ENCODE assay signal across 29 mouse cellular contexts in the genomic region with DNA sequence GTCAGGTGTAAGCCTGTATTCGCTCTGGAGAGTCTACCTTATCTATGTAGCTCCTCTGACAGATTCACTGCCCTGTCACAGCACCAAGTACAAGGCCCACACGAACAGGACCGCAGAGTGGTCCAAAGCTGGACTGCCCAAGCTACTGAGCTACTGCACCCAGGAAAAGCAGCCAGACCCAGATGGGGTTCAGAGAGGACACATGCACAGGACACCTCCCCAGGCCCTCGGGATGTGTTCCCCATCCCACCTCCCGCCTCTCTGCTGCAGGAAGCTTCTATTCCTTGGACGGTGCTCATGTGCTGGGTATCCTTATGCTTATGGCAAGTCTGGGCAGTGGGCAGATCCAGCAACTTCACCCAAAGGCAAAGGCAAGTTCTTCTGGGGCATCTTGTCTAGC. TPM values are rescaled to one million over a fixed set of nuclear protein-coding genes. Genes with fewer than 3 reads are reported as not detected.
DNase-seq lines count a peak whose midpoint lies in the region; ATAC-seq and TF ChIP-seq lines count a peak whose summit lies in the region.
"Had no signal": no experiment of that assay in that cellular context is flagged by ENCODE, and none has a peak within 500 bp of the region (broad histone marks: within the 10 kb centered on the region; RNA-seq: fewer than 3 reads in every experiment).

No protein-coding gene starts in this region.

- H3K4me1 ChIP-seq in heart, postnatal 0 days (ENCODE audit: control insufficient read depth, insufficient read depth): peaks cover 22% of the 10 kb centered on the region
- H3K4me1 ChIP-seq in lung, embryonic 15.5 days: peaks cover 29% of the 10 kb centered on the region
- peaks cover 36% of the 10 kb centered on the region for H3K4me1 ChIP-seq in embryonic facial prominence, embryonic 10.5 days

- H3K79me2 ChIP-seq in macrophage (ENCODE audit: inconsistent target): peaks cover 86% of the 10 kb centered on the region

- no peak for TF ChIP-seq EP300 in heart, postnatal 0 days (IDR thresholded peaks at IDR 0.05; ENCODE audit: low read depth)

- 86% methylated on average over 6 of the region's 6 CpGs for WGBS in heart, postnatal 0 days
- WGBS in lung, embryonic 15.5 days: 94% methylated on average over 6 of the region's 6 CpGs
- 92% methylated on average over 6 of the region's 6 CpGs for WGBS in embryonic facial prominence, embryonic 10.5 days
- WGBS in macrophage (ENCODE audit: missing documents): 95% methylated on average over 5 of the region's 6 CpGs

- DNase-seq in heart, postnatal 0 days (ENCODE audit: low spot score): no peak
- DNase-seq in heart, adult 18-20 months: no peak
- DNase-seq in lung, postnatal 25 days (ENCODE audit: low spot score): no peak
- DNase-seq in embryonic facial prominence, embryonic 10.5 days (ENCODE audit: low spot score): no peak
- no peak for DNase-seq in layer of hippocampus, adult 9-11 months
- DNase-seq: adrenal gland, postnatal 25 days; cerebellum, adult 8-10 months; cerebellum, postnatal 25 days; gastrocnemius, postnatal 36 days; kidney, adult 8-10 months; lung, postnatal 10 days; retina, postnatal 1 day; right cerebral cortex, postnatal 14 days; thymus, postnatal 14 days had no signal

- H3K4me2 ChIP-seq in heart, postnatal 0 days (ENCODE audit: low read depth, low read length): no peak overlapping the region
- no peak overlapping the region for H3K4me2 ChIP-seq in lung, embryonic 15.5 days
- H3K4me2 ChIP-seq: embryonic facial prominence, embryonic 13.5 days; forebrain, embryonic 15.5 days; heart, embryonic 15.5 days; limb, embryonic 12.5 days; liver, embryonic 11.5 days; midbrain, embryonic 15.5 days; neural tube, embryonic 15.5 days had no signal

- TF ChIP-seq CTCF in heart, postnatal 0 days (IDR thresholded peaks at IDR 0.05; ENCODE audit: low read depth): no peak

- 0 out of 2 replicates have a peak, but pooled peaks have one; percentile 25 for ATAC-seq in heart, postnatal 0 days (ENCODE audit: insufficient read depth, low read depth)
- 0 out of 2 replicates have a peak, but pooled peaks have one; percentile 15 for ATAC-seq in lung, embryonic 15.5 days (ENCODE audit: borderline replicate concordance, extremely low read depth, low FRiP score, low TSS enrichment)
- ATAC-seq: CD4-positive, CD25-positive, alpha-beta regulatory T cell, adult 4 months; forebrain, embryonic 15.5 days; intestine, embryonic 16.5 days; midbrain, embryonic 15.5 days had no signal

- H3K27me3 ChIP-seq in heart, postnatal 0 days (ENCODE audit: control insufficient read depth, insufficient read depth, low read length): no peaks in the 10 kb centered on the region
- H3K27me3 ChIP-seq in lung, embryonic 15.5 days: no peaks in the 10 kb centered on the region
- no peaks in the 10 kb centered on the region for H3K27me3 ChIP-seq in embryonic facial prominence, embryonic 10.5 days (replicated peaks; ENCODE audit: low read depth, poor library complexity, severe bottlenecking)
- H3K27me3 ChIP-seq: embryonic facial prominence, embryonic 13.5 days; forebrain, embryonic 15.5 days; heart, embryonic 15.5 days; limb, embryonic 12.5 days; midbrain, embryonic 15.5 days; neural tube, embryonic 15.5 days had no signal

- H3K9ac ChIP-seq in heart, postnatal 0 days (replicated peaks; ENCODE audit: low read depth, low read length): no peak overlapping the region
- no peak overlapping the region for H3K9ac ChIP-seq in lung, embryonic 15.5 days
- H3K9ac ChIP-seq: embryonic facial prominence, embryonic 13.5 days; forebrain, embryonic 15.5 days; heart, embryonic 15.5 days; limb, embryonic 12.5 days; midbrain, embryonic 15.5 days; neural tube, embryonic 15.5 days had no signal

- H3K9me3 ChIP-seq in heart, postnatal 0 days (replicated peaks; ENCODE audit: control insufficient read depth, low read length): no peaks in the 10 kb centered on the region
- no peaks in the 10 kb centered on the region for H3K9me3 ChIP-seq in lung, embryonic 15.5 days
- no peaks in the 10 kb centered on the region for H3K9me3 ChIP-seq in embryonic facial prominence, embryonic 10.5 days
- H3K9me3 ChIP-seq: embryonic facial prominence, embryonic 13.5 days; forebrain, embryonic 10.5 days; forebrain, embryonic 15.5 days; heart, embryonic 10.5 days; heart, embryonic 15.5 days; limb, embryonic 12.5 days; midbrain, embryonic 10.5 days; midbrain, embryonic 15.5 days; neural tube, embryonic 15.5 days had no signal

- 0 out of 2 replicates have a peak overlapping the region, but pooled peaks have one; percentile 11 for H3K27ac ChIP-seq in heart, postnatal 0 days (ENCODE audit: low read depth)
- no peak overlapping the region for H3K27ac ChIP-seq in lung, embryonic 15.5 days
- H3K27ac ChIP-seq in embryonic facial prominence, embryonic 10.5 days (replicated peaks): peak overlapping the region; percentile 24; the same call in 1 of the 2 replicates
- peak overlapping the region; percentile 21 for H3K27ac ChIP-seq in macrophage
- H3K27ac ChIP-seq: embryonic facial prominence, embryonic 13.5 days; forebrain, embryonic 10.5 days; forebrain, embryonic 15.5 days; heart, embryonic 10.5 days; heart, embryonic 15.5 days; kidney, postnatal 0 days; limb, embryonic 12.5 days; midbrain, embryonic 10.5 days; midbrain, embryonic 15.5 days; neural tube, embryonic 15.5 days had no signal

- H3K36me3 ChIP-seq in heart, postnatal 0 days (replicated peaks; ENCODE audit: control insufficient read depth, insufficient read depth, low read length): 0 out of 2 replicates have a peak, but pooled peaks cover 4% of the 10 kb centered on the region
- H3K36me3 ChIP-seq in lung, embryonic 15.5 days: 0 out of 2 replicates have a peak, but pooled peaks cover 5% of the 10 kb centered on the region
- H3K36me3 ChIP-seq in embryonic facial prominence, embryonic 10.5 days (replicated peaks): 0 out of 2 replicates have a peak, but pooled peaks cover 3% of the 10 kb centered on the region
- no peaks in the 10 kb centered on the region for H3K36me3 ChIP-seq in macrophage (ENCODE audit: inconsistent target)
- H3K36me3 ChIP-seq: forebrain, embryonic 10.5 days; forebrain, embryonic 15.5 days; heart, embryonic 10.5 days; heart, embryonic 15.5 days; midbrain, embryonic 10.5 days; midbrain, embryonic 15.5 days; neural tube, embryonic 15.5 days had no signal

- H3K4me3 ChIP-seq in heart, postnatal 0 days (ENCODE audit: low read depth, low read length): no peak overlapping the region
- no peak overlapping the region for H3K4me3 ChIP-seq in lung, embryonic 15.5 days
- H3K4me3 ChIP-seq in embryonic facial prominence, embryonic 10.5 days: no peak overlapping the region
- H3K4me3 ChIP-seq in macrophage (ENCODE audit: inconsistent target): no peak overlapping the region
- H3K4me3 ChIP-seq: embryonic facial prominence, embryonic 13.5 days; forebrain, embryonic 10.5 days; forebrain, embryonic 15.5 days; heart, embryonic 10.5 days; heart, embryonic 15.5 days; limb, embryonic 12.5 days; midbrain, embryonic 10.5 days; midbrain, embryonic 15.5 days; neural tube, embryonic 15.5 days had no signal

RNA-seq across cellular contexts. Expression of a gene that starts 34.7 kb away (rescaled TPM):
- total RNA-seq in heart, postnatal 0 days (2014; rRNA removed; ENCODE audit: low replicate concordance): 70.8 and 81.4 TPM in 2 replicates
- polyA plus RNA-seq in heart, postnatal 0 days (2015; fragmentation: Nextera tagmentation; extraction: Ambion mirVana): 15.1 and 16.0 TPM in 2 replicates
- 10 to 100 TPM; 28.7 to 33.6 TPM for total RNA-seq in heart, adult 18-20 months (2021)
- 51.4 and 53.1 TPM in 2 replicates for polyA plus RNA-seq in lung, embryonic 15.5 days (2015; fragmentation: Nextera tagmentation; extraction: Ambion mirVana)
- polyA plus RNA-seq in embryonic facial prominence, embryonic 10.5 days (2016; fragmentation: Nextera tagmentation; extraction: Ambion mirVana): 8.6 and 9.2 TPM in 2 replicates
- 10 to 100 TPM; 15.9 to 41.2 (median 29.0) TPM for total RNA-seq in macrophage (2018; cell fraction: chromatin; rRNA removed)
- total RNA-seq in macrophage (2018; cell fraction: cytosol; rRNA removed): 100 to 1,000 TPM in 14 of 26 experiments, 10 to 100 TPM in 12; 65.6 to 133 (median 103) TPM
- total RNA-seq in macrophage (2018; cell fraction: nucleus; rRNA removed): 100 to 1,000 TPM in 6 of 26 experiments, 10 to 100 TPM in 20; 35.9 to 112 (median 82.4) TPM
- polyA plus RNA-seq in macrophage (2018): 69.5 to 93.5 TPM (median 80.3 TPM) in 3 replicates
